ENCODE assay signal across 28 mouse cellular contexts in genomic region chr7:72762711-72763110, GRCm38 (mm10).
A peak's percentile ranks its signal among the peaks of the same experiment; 100 is the strongest.
DNase-seq lines count a peak whose midpoint lies in the region; ATAC-seq lines count a peak whose summit lies in the region.
"Had no signal": no experiment of that assay in that cellular context is flagged by ENCODE, and none has a peak within 500 bp of the region (broad histone marks: within the 10 kb centered on the region; RNA-seq: fewer than 3 reads in every experiment).

No protein-coding gene starts in this region.

- 48% methylated on average over 1 of the region's 1 CpGs for WGBS in heart, embryonic 15.5 days
- WGBS in heart, embryonic 11.5 days (ENCODE audit: insufficient replicate concordance): 47% methylated on average over 1 of the region's 1 CpGs
- 22% methylated on average over 1 of the region's 1 CpGs for WGBS in embryonic facial prominence, embryonic 15.5 days
- WGBS in limb, embryonic 13.5 days: 15% methylated on average over 1 of the region's 1 CpGs

- no peaks in the 10 kb centered on the region for H3K9me3 ChIP-seq in heart, embryonic 15.5 days (replicated peaks)
- no peaks in the 10 kb centered on the region for H3K9me3 ChIP-seq in heart, embryonic 11.5 days (replicated peaks; ENCODE audit: control insufficient read depth, low read length)
- H3K9me3 ChIP-seq in embryonic facial prominence, embryonic 15.5 days (replicated peaks): no peaks in the 10 kb centered on the region
- H3K9me3 ChIP-seq in limb, embryonic 13.5 days: no peaks in the 10 kb centered on the region
- H3K9me3 ChIP-seq: embryonic facial prominence, embryonic 13.5 days; forebrain, embryonic 12.5 days; heart, embryonic 10.5 days; hindbrain, embryonic 10.5 days; hindbrain, embryonic 15.5 days; stomach, embryonic 15.5 days had no signal

- H3K4me2 ChIP-seq in heart, embryonic 15.5 days: no peak overlapping the region
- no peak overlapping the region for H3K4me2 ChIP-seq in heart, embryonic 11.5 days
- H3K4me2 ChIP-seq in embryonic facial prominence, embryonic 15.5 days (replicated peaks): no peak overlapping the region
- H3K4me2 ChIP-seq in limb, embryonic 13.5 days (replicated peaks): no peak overlapping the region
- H3K4me2 ChIP-seq: embryonic facial prominence, embryonic 13.5 days; forebrain, embryonic 12.5 days; hindbrain, embryonic 15.5 days; liver, embryonic 11.5 days; stomach, embryonic 15.5 days had no signal

- no peaks in the 10 kb centered on the region for H3K27me3 ChIP-seq in heart, embryonic 15.5 days
- H3K27me3 ChIP-seq in heart, embryonic 11.5 days (ENCODE audit: control insufficient read depth, insufficient read depth, low read length): no peaks in the 10 kb centered on the region
- no peaks in the 10 kb centered on the region for H3K27me3 ChIP-seq in embryonic facial prominence, embryonic 15.5 days
- no peaks in the 10 kb centered on the region for H3K27me3 ChIP-seq in limb, embryonic 13.5 days
- H3K27me3 ChIP-seq: embryonic facial prominence, embryonic 13.5 days; forebrain, embryonic 12.5 days; hindbrain, embryonic 15.5 days; stomach, embryonic 15.5 days had no signal

- no peaks in the 10 kb centered on the region for H3K36me3 ChIP-seq in heart, embryonic 15.5 days
- no peaks in the 10 kb centered on the region for H3K36me3 ChIP-seq in heart, embryonic 11.5 days (ENCODE audit: control insufficient read depth, insufficient read depth, low read length)
- no peaks in the 10 kb centered on the region for H3K36me3 ChIP-seq in embryonic facial prominence, embryonic 15.5 days
- no peaks in the 10 kb centered on the region for H3K36me3 ChIP-seq in limb, embryonic 13.5 days
- H3K36me3 ChIP-seq: embryonic facial prominence, embryonic 13.5 days; forebrain, embryonic 12.5 days; heart, embryonic 10.5 days; hindbrain, embryonic 10.5 days; hindbrain, embryonic 15.5 days; stomach, embryonic 15.5 days had no signal

- H3K9ac ChIP-seq in heart, embryonic 15.5 days: no peak overlapping the region
- no peak overlapping the region for H3K9ac ChIP-seq in heart, embryonic 11.5 days (ENCODE audit: low read depth, low read length)
- no peak overlapping the region for H3K9ac ChIP-seq in embryonic facial prominence, embryonic 15.5 days
- no peak overlapping the region for H3K9ac ChIP-seq in limb, embryonic 13.5 days
- H3K9ac ChIP-seq: embryonic facial prominence, embryonic 13.5 days; forebrain, embryonic 12.5 days; forebrain, postnatal 0 days; hindbrain, embryonic 15.5 days; stomach, embryonic 15.5 days had no signal

- no peak overlapping the region for H3K27ac ChIP-seq in heart, embryonic 15.5 days
- no peak overlapping the region for H3K27ac ChIP-seq in heart, embryonic 11.5 days (ENCODE audit: low read depth, low read length)
- H3K27ac ChIP-seq in embryonic facial prominence, embryonic 15.5 days (replicated peaks): no peak overlapping the region
- H3K27ac ChIP-seq in limb, embryonic 13.5 days: peak overlapping the region; percentile 15; the same call in 1 of the 2 replicates
- H3K27ac ChIP-seq: embryonic facial prominence, embryonic 13.5 days; forebrain, embryonic 12.5 days; heart, embryonic 10.5 days; hindbrain, embryonic 10.5 days; hindbrain, embryonic 15.5 days; layer of hippocampus, adult 2 months; stomach, embryonic 15.5 days had no signal

- H3K4me3 ChIP-seq in heart, embryonic 15.5 days: no peak overlapping the region
- no peak overlapping the region for H3K4me3 ChIP-seq in heart, embryonic 11.5 days (ENCODE audit: low read depth, low read length)
- no peak overlapping the region for H3K4me3 ChIP-seq in embryonic facial prominence, embryonic 15.5 days (replicated peaks)
- H3K4me3 ChIP-seq in limb, embryonic 13.5 days: no peak overlapping the region
- H3K4me3 ChIP-seq: embryonic facial prominence, embryonic 13.5 days; forebrain, embryonic 12.5 days; heart, embryonic 10.5 days; hindbrain, embryonic 10.5 days; hindbrain, embryonic 15.5 days; layer of hippocampus, adult 2 months; stomach, embryonic 15.5 days had no signal

- H3K4me1 ChIP-seq in heart, embryonic 15.5 days (replicated peaks): no peaks in the 10 kb centered on the region
- H3K4me1 ChIP-seq in heart, embryonic 11.5 days (ENCODE audit: control insufficient read depth, insufficient read depth, low read length): no peaks in the 10 kb centered on the region
- no peaks in the 10 kb centered on the region for H3K4me1 ChIP-seq in embryonic facial prominence, embryonic 15.5 days
- H3K4me1 ChIP-seq in limb, embryonic 13.5 days: peaks cover 11% of the 10 kb centered on the region
- H3K4me1 ChIP-seq: forebrain, embryonic 12.5 days; heart, embryonic 10.5 days; hindbrain, embryonic 10.5 days; hindbrain, embryonic 15.5 days; stomach, embryonic 15.5 days had no signal

- DNase-seq in embryo, embryonic 10.5 days (ENCODE audit: low spot score): peak; percentile 32
- DNase-seq in cerebellum, postnatal 25 days: no peak
- no peak for DNase-seq in kidney, adult 11 months
- DNase-seq: adrenal gland, adult 2 months; cerebellum, adult 8-10 months; forebrain, postnatal 0 days; gastrocnemius, postnatal 25 days; heart, adult 11 months; kidney, adult 2 months; kidney, postnatal 36 days; lung, postnatal 4 days; midbrain, embryonic 14.5 days; right cerebral cortex, postnatal 25 days; thymus, postnatal 14 days had no signal

- ATAC-seq in heart, embryonic 15.5 days (replicated peaks; ENCODE audit: insufficient number of reproducible peaks, insufficient read depth, low FRiP score, low read depth): 0 out of 2 replicates have a peak, but pooled peaks have one; percentile 27
- ATAC-seq in heart, embryonic 11.5 days (replicated peaks; ENCODE audit: insufficient number of reproducible peaks, low FRiP score, low TSS enrichment): no peak; the same call in 1 of the 2 replicates
- ATAC-seq in embryonic facial prominence, embryonic 15.5 days (ENCODE audit: insufficient number of reproducible peaks, low FRiP score, low TSS enrichment, low read depth): peak; percentile 43; the same call in 1 of the 2 replicates
- no peak for ATAC-seq in limb, embryonic 13.5 days (ENCODE audit: low FRiP score, low read depth)
- no peak for ATAC-seq in CD4-positive, CD25-positive, alpha-beta regulatory T cell, adult 4 months
- ATAC-seq: forebrain, postnatal 0 days; lung, postnatal 0 days had no signal

Comparison
In these comparisons a context has a peak if more than half of its experiments do, and no peak if none do; other contexts are left out.
1. ATAC-seq: peak in heart, embryonic 15.5 days (single experiment) and embryonic facial prominence, embryonic 15.5 days (single experiment); none in heart, embryonic 11.5 days (single experiment), limb, embryonic 13.5 days (single experiment) and CD4-positive, CD25-positive, alpha-beta regulatory T cell, adult 4 months (single experiment).